ENCODE assay signal across 22 mouse cellular contexts in the genomic region with DNA sequence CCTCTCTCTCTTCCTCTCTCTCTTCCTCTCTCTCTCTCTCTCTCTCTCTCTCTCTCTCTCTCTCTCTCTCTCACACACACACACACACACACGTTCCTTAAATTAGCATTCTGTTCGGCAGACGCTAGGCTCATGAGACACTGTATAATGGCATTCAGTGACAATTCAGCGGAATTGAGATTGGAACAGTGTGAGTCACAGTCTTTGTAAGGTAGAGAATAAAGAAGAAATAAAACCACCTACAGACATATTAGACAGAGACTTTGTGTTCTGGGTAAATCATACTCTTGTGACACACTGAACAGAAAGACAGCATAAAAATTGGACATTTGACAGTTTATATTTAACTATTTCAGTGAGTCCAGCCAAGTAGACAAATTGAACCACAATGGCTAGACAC. TPM values are rescaled to one million over a fixed set of nuclear protein-coding genes. Genes with fewer than 3 reads are reported as not detected.
DNase-seq lines count a peak whose midpoint lies in the region; ATAC-seq and TF ChIP-seq lines count a peak whose summit lies in the region.
"Had no signal": no experiment of that assay in that cellular context is flagged by ENCODE, and none has a peak within 500 bp of the region (broad histone marks: within the 10 kb centered on the region; RNA-seq: fewer than 3 reads in every experiment).

No protein-coding gene starts in this region.

- 55% methylated on average over 4 of the region's 4 CpGs for WGBS in midbrain, postnatal 0 days
- 74% methylated on average over 4 of the region's 4 CpGs for WGBS in midbrain, embryonic 11.5 days

- no peak for TF ChIP-seq CTCF in midbrain, postnatal 0 days (IDR thresholded peaks at IDR 0.05)

- H3K27ac ChIP-seq in midbrain, postnatal 0 days (ENCODE audit: low read depth, low read length) = no peak overlapping the region
- no peak overlapping the region for H3K27ac ChIP-seq in midbrain, embryonic 11.5 days (ENCODE audit: low read depth, low read length)
- H3K27ac ChIP-seq: embryonic facial prominence, embryonic 13.5 days; heart, embryonic 15.5 days; hindbrain, embryonic 14.5 days; limb, embryonic 13.5 days; liver, embryonic 12.5 days; midbrain, embryonic 10.5 days had no signal

- H3K9ac ChIP-seq in midbrain, postnatal 0 days (replicated peaks; ENCODE audit: low read length, poor library complexity, severe bottlenecking) = no peak overlapping the region
- no peak overlapping the region for H3K9ac ChIP-seq in midbrain, embryonic 11.5 days (ENCODE audit: low read length)
- H3K9ac ChIP-seq: embryonic facial prominence, embryonic 13.5 days; heart, embryonic 15.5 days; hindbrain, embryonic 14.5 days; limb, embryonic 13.5 days; liver, embryonic 12.5 days had no signal

- DNase-seq in frontal cortex, adult 2 months (ENCODE audit: extremely low spot score in 1 of 2, low spot score in 1 of 2) = peak; percentile 17 to 47
- DNase-seq in frontal cortex, postnatal 25 days (ENCODE audit: low spot score in 2 of 2) = no peak
- peak; percentile 16 for DNase-seq in layer of hippocampus, adult 9-10 months (ENCODE audit: low spot score)
- DNase-seq in layer of hippocampus, postnatal 25 days (ENCODE audit: extremely low spot score in 1 of 2, low spot score in 1 of 2) = no peak
- DNase-seq in midbrain, postnatal 0 days (ENCODE audit: low spot score) = peak; percentile 22
- DNase-seq in midbrain, embryonic 11.5 days (ENCODE audit: low spot score, missing footprints) = no peak
- no peak for DNase-seq in adrenal gland, postnatal 36 days
- DNase-seq: adrenal gland, adult 8-10 months; gastrocnemius, postnatal 25 days had no signal

- no peaks in the 10 kb centered on the region for H3K4me1 ChIP-seq in midbrain, postnatal 0 days (ENCODE audit: insufficient read depth, low read length)
- H3K4me1 ChIP-seq in midbrain, embryonic 11.5 days (ENCODE audit: control insufficient read depth, insufficient read depth, low read length) = no peaks in the 10 kb centered on the region
- H3K4me1 ChIP-seq: embryonic facial prominence, embryonic 13.5 days; heart, embryonic 15.5 days; limb, embryonic 13.5 days; liver, embryonic 12.5 days; midbrain, embryonic 10.5 days had no signal

- no peaks in the 10 kb centered on the region for H3K27me3 ChIP-seq in midbrain, postnatal 0 days (ENCODE audit: insufficient read depth, low read length)
- H3K27me3 ChIP-seq in midbrain, embryonic 11.5 days (ENCODE audit: control insufficient read depth, insufficient read depth, low read length) = no peaks in the 10 kb centered on the region
- H3K27me3 ChIP-seq: embryonic facial prominence, embryonic 13.5 days; heart, embryonic 15.5 days; limb, embryonic 13.5 days; liver, embryonic 12.5 days had no signal

- H3K4me2 ChIP-seq in midbrain, postnatal 0 days (ENCODE audit: low read depth, low read length, poor library complexity, severe bottlenecking) = no peak overlapping the region
- no peak overlapping the region for H3K4me2 ChIP-seq in midbrain, embryonic 11.5 days
- H3K4me2 ChIP-seq: embryonic facial prominence, embryonic 13.5 days; heart, embryonic 15.5 days; hindbrain, embryonic 14.5 days; limb, embryonic 13.5 days; liver, embryonic 12.5 days had no signal

- no peaks in the 10 kb centered on the region for H3K9me3 ChIP-seq in midbrain, postnatal 0 days (ENCODE audit: low read length)
- no peaks in the 10 kb centered on the region for H3K9me3 ChIP-seq in midbrain, embryonic 11.5 days (ENCODE audit: control insufficient read depth, low read length)
- H3K9me3 ChIP-seq: embryonic facial prominence, embryonic 13.5 days; heart, embryonic 15.5 days; limb, embryonic 13.5 days; liver, embryonic 12.5 days; midbrain, embryonic 10.5 days had no signal

- no peaks in the 10 kb centered on the region for H3K36me3 ChIP-seq in midbrain, postnatal 0 days (ENCODE audit: insufficient read depth, low read length)
- H3K36me3 ChIP-seq in midbrain, embryonic 11.5 days (ENCODE audit: control insufficient read depth, insufficient read depth, low read length) = no peaks in the 10 kb centered on the region
- H3K36me3 ChIP-seq: embryonic facial prominence, embryonic 13.5 days; heart, embryonic 15.5 days; limb, embryonic 13.5 days; liver, embryonic 12.5 days; midbrain, embryonic 10.5 days had no signal

- ATAC-seq in midbrain, postnatal 0 days (ENCODE audit: low FRiP score) = no peak
- no peak for ATAC-seq in midbrain, embryonic 11.5 days (ENCODE audit: low FRiP score)
- ATAC-seq: activated CD4-positive, CD25-positive, alpha-beta regulatory T cell, adult 4 months; liver, embryonic 12.5 days had no signal

- H3K4me3 ChIP-seq in midbrain, postnatal 0 days (ENCODE audit: low read depth, low read length) = no peak overlapping the region
- H3K4me3 ChIP-seq in midbrain, embryonic 11.5 days (ENCODE audit: low read depth, low read length) = no peak overlapping the region
- H3K4me3 ChIP-seq: embryonic facial prominence, embryonic 13.5 days; erythroblast, embryonic 14.5 days; heart, embryonic 15.5 days; limb, embryonic 13.5 days; liver, embryonic 12.5 days; midbrain, embryonic 10.5 days had no signal

RNA-seq across cellular contexts. Expression of a gene that starts 53.0 kb away (rescaled TPM):
- polyA plus RNA-seq in frontal cortex, adult 2 months (2012; rRNA removed) = not detected in 2 replicates
- not detected for total RNA-seq in layer of hippocampus, postnatal 25 days (2021)
- not detected in 2 replicates for total RNA-seq in midbrain, postnatal 0 days (2014; rRNA removed)
- polyA plus RNA-seq in midbrain, postnatal 0 days (2015; fragmentation: Nextera tagmentation; extraction: Ambion mirVana) = not detected in 2 replicates
- polyA plus RNA-seq in midbrain, embryonic 11.5 days (2014; fragmentation: Nextera tagmentation; extraction: Ambion mirVana) = not detected in 2 replicates
- total RNA-seq in adrenal gland, postnatal 36 days (2021) = not detected
- total RNA-seq: adrenal gland, adult 8-10 months; gastrocnemius, postnatal 25 days; heart, postnatal 36 days; left cerebral cortex, postnatal 25 days; MEL had no signal
- polyA plus RNA-seq: activated CD4-positive, CD25-positive, alpha-beta regulatory T cell, adult 4 months; C2C12; embryonic facial prominence, embryonic 13.5 days; erythroblast, embryonic 14.5 days; heart, embryonic 15.5 days; hindbrain, embryonic 14.5 days; limb, embryonic 13.5 days; liver, embryonic 12.5 days; midbrain, embryonic 10.5 days; neural tube, embryonic 11.5 days had no signal

Comparison
In these comparisons a context has a peak if more than half of its experiments do, and no peak if none do; other contexts are left out.
1. DNase-seq: peak in frontal cortex, adult 2 months (2 of 2), layer of hippocampus, adult 9-10 months (single experiment) and midbrain, postnatal 0 days (single experiment); none in frontal cortex, postnatal 25 days (0 of 2), layer of hippocampus, postnatal 25 days (0 of 2), midbrain, embryonic 11.5 days (single experiment) and adrenal gland, postnatal 36 days (0 of 2).